Mouse (Mus musculus): Measurements from ENCODE around the gene Auts2. TPM values are rescaled to one million over a fixed set of nuclear protein-coding genes. Genes with fewer than 3 reads are reported as not detected.

The Auts2 gene
- total RNA-seq, 1 experiment = 9.9 TPM

- Histone ChIP-seq H3K9ac (ENCODE audit: insufficient read depth, low read depth, low read length, poor library complexity, severe bottlenecking) (no peak overlapping the region), H3K36me3 (ENCODE audit: control insufficient read depth, insufficient read depth, low read length, poor library complexity, severe bottlenecking) (no peaks in the 10 kb centered on the region), H3K4me3 (ENCODE audit: insufficient read depth in 1 of 2, low read depth in 1 of 2, low read length in 2 of 2, poor library complexity in 1 of 2, severe bottlenecking in 1 of 2) (no peak overlapping the region), H3K9me3 (ENCODE audit: control insufficient read depth, insufficient read depth, low read depth, low read length) (no peaks in the 10 kb centered on the region), H3K27ac (ENCODE audit: insufficient read depth, low read depth, low read length, poor library complexity, severe bottlenecking) (no peak overlapping the region), H3K4me1 (ENCODE audit: control insufficient read depth in 2 of 2, insufficient read depth in 2 of 2, low read length in 2 of 2, poor library complexity in 1 of 2) (no peaks in the 10 kb centered on the region)
- in situ Hi-C loops (cut with MboI; ENCODE audit: low sequenced_read_pairs in 2 of 2, unreplicated experiment in 2 of 2) = no loop called here
- no peak for DNase-seq (ENCODE audit: low read depth, low spot score)
- TF ChIP-seq MAFK (IDR thresholded peaks at IDR 0.05; ENCODE audit: insufficient read depth, low read depth, low read length) = no peak
- no peak for TF ChIP-seq CHD2 (IDR thresholded peaks at IDR 0.05; ENCODE audit: low read depth, low read length)
- no peak for TF ChIP-seq ZC3H11A (IDR thresholded peaks at IDR 0.05; ENCODE audit: borderline replicate concordance, low read depth, low read length)
- TF ChIP-seq ZNF384 (IDR thresholded peaks at IDR 0.05; ENCODE audit: low read depth, low read length) = no peak
- TF ChIP-seq HCFC1 (IDR thresholded peaks at IDR 0.05; ENCODE audit: borderline replicate concordance, insufficient read depth, low read length) = no peak
Measured at GRCm38 (mm10) chr5:131547926-131548325, 995.2 kb downstream of the Auts2 start.

DNA sequence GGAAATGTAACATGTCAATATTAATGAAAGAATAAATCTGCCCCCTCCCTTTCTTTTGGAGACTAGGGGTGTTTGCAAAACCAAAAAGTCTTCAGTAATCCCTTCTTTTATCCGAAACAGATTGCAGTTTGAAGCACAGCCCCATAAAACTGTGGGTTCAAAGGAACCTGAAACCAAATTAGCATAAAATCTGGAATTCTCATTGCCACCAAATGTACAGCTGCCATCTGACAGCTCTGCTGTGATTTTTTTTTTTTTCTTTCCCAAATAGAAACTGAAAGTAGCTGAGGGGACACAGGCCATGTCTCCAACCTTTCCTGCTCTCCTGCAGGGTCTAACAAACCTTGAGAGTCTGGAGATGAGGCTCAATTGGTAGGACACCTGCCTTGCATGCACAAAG is 996.7 kb downstream of the Auts2 start:
- Histone ChIP-seq H3K4me1 (ENCODE audit: control insufficient read depth in 2 of 2, insufficient read depth in 2 of 2, low read length in 2 of 2, poor library complexity in 1 of 2) (no peaks in the 10 kb centered on the region), H3K27ac (ENCODE audit: insufficient read depth, low read depth, low read length, poor library complexity, severe bottlenecking) (no peak overlapping the region), H3K9me3 (ENCODE audit: control insufficient read depth, insufficient read depth, low read depth, low read length) (no peaks in the 10 kb centered on the region), H3K36me3 (ENCODE audit: control insufficient read depth, insufficient read depth, low read length, poor library complexity, severe bottlenecking) (no peaks in the 10 kb centered on the region), H3K9ac (ENCODE audit: insufficient read depth, low read depth, low read length, poor library complexity, severe bottlenecking) (no peak overlapping the region), H3K4me3 (ENCODE audit: insufficient read depth in 1 of 2, low read depth in 1 of 2, low read length in 2 of 2, poor library complexity in 1 of 2, severe bottlenecking in 1 of 2) (no peak overlapping the region)
- in situ Hi-C loops (cut with MboI; ENCODE audit: low sequenced_read_pairs in 2 of 2, unreplicated experiment in 2 of 2) = no loop called here
- no peak for DNase-seq (ENCODE audit: low read depth, low spot score)
- TF ChIP-seq CHD2 (IDR thresholded peaks at IDR 0.05; ENCODE audit: low read depth, low read length) (no peak), ZNF384 (IDR thresholded peaks at IDR 0.05; ENCODE audit: low read depth, low read length) (no peak), HCFC1 (IDR thresholded peaks at IDR 0.05; ENCODE audit: borderline replicate concordance, insufficient read depth, low read length) (no peak), ZC3H11A (IDR thresholded peaks at IDR 0.05; ENCODE audit: borderline replicate concordance, low read depth, low read length) (no peak), MAFK (IDR thresholded peaks at IDR 0.05; ENCODE audit: insufficient read depth, low read depth, low read length) (no peak)

- H3K36me3 ChIP-seq (ENCODE audit: control insufficient read depth, insufficient read depth, low read length, poor library complexity, severe bottlenecking) = no peaks in the 10 kb centered on the region
- TF ChIP-seq ZC3H11A (IDR thresholded peaks at IDR 0.05; ENCODE audit: borderline replicate concordance, low read depth, low read length) = no peak
- no peak for TF ChIP-seq MAFK (IDR thresholded peaks at IDR 0.05; ENCODE audit: insufficient read depth, low read depth, low read length)
- TF ChIP-seq HCFC1 (IDR thresholded peaks at IDR 0.05; ENCODE audit: borderline replicate concordance, insufficient read depth, low read length) = no peak
- TF ChIP-seq CHD2 (IDR thresholded peaks at IDR 0.05; ENCODE audit: low read depth, low read length) = no peak
- in situ Hi-C loops (cut with MboI; ENCODE audit: low sequenced_read_pairs in 2 of 2, unreplicated experiment in 2 of 2) = no loop called here
Measured at GRCm38 (mm10) chr5:131544381-131544780, 998.8 kb downstream of the Auts2 start.

GRCm38 (mm10) chr5:131538311-131538915 is 1004.7 kb downstream of the Auts2 start:
- peak; percentile 63 for DNase-seq (ENCODE audit: low read depth, low spot score)
- Histone ChIP-seq H3K27ac (ENCODE audit: insufficient read depth, low read depth, low read length, poor library complexity, severe bottlenecking) (0 out of 2 replicates have a peak overlapping the region, but pooled peaks have one; percentile 19), H3K9me3 (ENCODE audit: control insufficient read depth, insufficient read depth, low read depth, low read length) (no peaks in the 10 kb centered on the region), H3K4me3 (ENCODE audit: insufficient read depth in 1 of 2, low read depth in 1 of 2, low read length in 2 of 2, poor library complexity in 1 of 2, severe bottlenecking in 1 of 2) (peak overlapping the region; percentile 92 to 93), H3K9ac (ENCODE audit: insufficient read depth, low read depth, low read length, poor library complexity, severe bottlenecking) (peak overlapping the region; percentile 93), H3K36me3 (ENCODE audit: control insufficient read depth, insufficient read depth, low read length, poor library complexity, severe bottlenecking) (no peaks in the 10 kb centered on the region), H3K4me1 (ENCODE audit: control insufficient read depth in 2 of 2, insufficient read depth in 2 of 2, low read length in 2 of 2, poor library complexity in 1 of 2) (peaks cover 0 to 4% of the 10 kb centered on the region in 2 experiments; a peak in 2 of 4 replicates)
- no peak for TF ChIP-seq CHD2 (IDR thresholded peaks at IDR 0.05; ENCODE audit: low read depth, low read length)
- no peak for TF ChIP-seq ZNF384 (IDR thresholded peaks at IDR 0.05; ENCODE audit: low read depth, low read length)
- no peak for TF ChIP-seq ZC3H11A (IDR thresholded peaks at IDR 0.05; ENCODE audit: borderline replicate concordance, low read depth, low read length)
- TF ChIP-seq MAFK (IDR thresholded peaks at IDR 0.05; ENCODE audit: insufficient read depth, low read depth, low read length) = no peak
- no peak for TF ChIP-seq HCFC1 (IDR thresholded peaks at IDR 0.05; ENCODE audit: borderline replicate concordance, insufficient read depth, low read length)
- in situ Hi-C loops (cut with MboI; ENCODE audit: low sequenced_read_pairs in 2 of 2, unreplicated experiment in 2 of 2) = no loop called here

More at GRCm38 (mm10) chr5:131544381-131544780, 998.8 kb downstream of the Auts2 start:
- no peak for DNase-seq (ENCODE audit: low read depth, low spot score)
- no peak overlapping the region for H3K27ac ChIP-seq (ENCODE audit: insufficient read depth, low read depth, low read length, poor library complexity, severe bottlenecking)
- H3K9ac ChIP-seq (ENCODE audit: insufficient read depth, low read depth, low read length, poor library complexity, severe bottlenecking) = no peak overlapping the region
- H3K9me3 ChIP-seq (ENCODE audit: control insufficient read depth, insufficient read depth, low read depth, low read length) = no peaks in the 10 kb centered on the region
- H3K4me1 ChIP-seq (ENCODE audit: control insufficient read depth in 2 of 2, insufficient read depth in 2 of 2, low read length in 2 of 2, poor library complexity in 1 of 2) = no peaks in the 10 kb centered on the region
- no peak overlapping the region for H3K4me3 ChIP-seq (ENCODE audit: insufficient read depth in 1 of 2, low read depth in 1 of 2, low read length in 2 of 2, poor library complexity in 1 of 2, severe bottlenecking in 1 of 2)
